Mouse (Mus musculus) liver, embryonic 14.5 days (tissue): ENCODE results near the gene Catsperz.

Experiments
- CTCF ChIP-seq: IDR thresholded peaks from 2 replicates; pipeline ENCODE4 v1.5.1; 2016; ENCODE audit warnings: antibody characterized with exemption, low read depth, control low read depth
- EP300 ChIP-seq: IDR thresholded peaks from 2 replicates; pipeline ENCODE4 v1.6.1; 2016; ENCODE audit warnings: antibody characterized with exemption, low read depth

DNA sequence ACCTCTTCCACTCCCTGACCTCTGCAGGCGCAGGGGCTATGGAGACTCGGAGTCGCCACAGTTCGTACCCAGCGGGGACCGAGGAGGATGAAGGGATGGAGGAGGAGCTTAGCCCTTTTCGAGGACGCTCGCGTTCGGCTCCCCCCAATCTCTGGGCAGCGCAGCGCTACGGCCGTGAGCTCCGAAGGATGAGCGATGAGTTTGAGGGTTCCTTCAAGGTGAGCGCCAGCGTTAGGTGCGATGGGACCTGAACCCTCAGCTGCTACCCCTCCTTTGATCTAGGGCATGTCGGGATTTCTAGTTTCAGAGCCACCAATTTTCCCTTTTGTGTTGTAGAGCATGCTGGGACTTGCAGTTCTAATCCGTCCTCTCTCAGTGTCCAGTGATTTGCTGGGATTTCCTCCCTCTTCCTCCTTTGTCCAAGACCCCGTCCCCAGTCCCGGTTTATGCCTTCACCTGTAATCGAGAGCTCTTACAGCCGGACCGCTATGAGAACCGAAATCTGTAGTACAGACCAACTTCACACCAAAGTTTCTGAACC lies 25.5 kb upstream of the Catsperz start:
- TF ChIP-seq CTCF, result no peak
- no peak for TF ChIP-seq EP300
